Mouse (Mus musculus) heart, embryonic 13.5 days (tissue): ENCODE results near the gene Gm765. TPM values are rescaled to one million over a fixed set of nuclear protein-coding genes. Genes with fewer than 3 reads are reported as not detected.

ENCODE experiments used
- ATAC-seq: fragments of 200-750 bp; cut with Nextera tagmentation; 2 replicates; pipeline ENCODE4 v1.8.0; 2017; ENCODE audit warnings: moderate TSS enrichment; ENCODE audit not compliant: insufficient number of reproducible peaks, low FRiP score, low TSS enrichment; ENCODE audit errors: extremely low read depth
- H3K27ac ChIP-seq: fragments of 300-500 bp; sonication (generic); replicated peaks from 2 replicates; pipeline ENCODE4 v1.5.1; 2015; ENCODE audit warnings: moderate library complexity, mild to moderate bottlenecking, inconsistent platforms
- H3K27me3 ChIP-seq: fragments of 300-500 bp; sonication (generic); replicated peaks from 2 replicates; pipeline ENCODE4 v1.6.1; 2015; ENCODE audit warnings: mild to moderate bottlenecking, inconsistent platforms
- H3K36me3 ChIP-seq: fragments of 300-500 bp; sonication (generic); 2 replicates; pipeline ENCODE4 v1.6.1; 2015; ENCODE audit warnings: mild to moderate bottlenecking, inconsistent platforms
- H3K4me1 ChIP-seq: fragments of 300-500 bp; sonication (generic); 2 replicates; pipeline ENCODE4 v1.6.1; 2015; ENCODE audit warnings: inconsistent platforms
- H3K4me2 ChIP-seq: fragments of 300-500 bp; sonication (generic); 2 replicates; pipeline ENCODE4 v1.6.1; 2015; ENCODE audit warnings: inconsistent platforms, mild to moderate bottlenecking, moderate library complexity
- H3K4me3 ChIP-seq: fragments of 300-500 bp; sonication (generic); 2 replicates; pipeline ENCODE4 v1.5.1; 2015; ENCODE audit warnings: moderate library complexity, mild to moderate bottlenecking, inconsistent platforms
- H3K9ac ChIP-seq: fragments of 300-500 bp; sonication (generic); 2 replicates; pipeline ENCODE4 v1.6.1; 2015; ENCODE audit warnings: inconsistent platforms, mild to moderate bottlenecking, moderate library complexity
- H3K9me3 ChIP-seq: fragments of 300-500 bp; sonication (generic); 2 replicates; pipeline ENCODE4 v1.6.1; 2016; ENCODE audit warnings: inconsistent platforms
- WGBS: fragments of 180-500 bp; shearing (Covaris S2); methylation state at CpG from one replicate; pipeline ENCODE4 v1.1.7; 2015; ENCODE audit warnings: mixed read lengths; 5-methylcytosine and 5-hydroxymethylcytosine counted together
- polyA plus RNA-seq: library from polyadenylated mRNA; unstranded; fragments of >200 nt; fragmentation: Nextera tagmentation; extraction: Ambion mirVana; gene quantifications from 2 replicates; pipeline ENCODE4 v1.2.1, GENCODE M21; 2015

Gene Gm765
- polyA plus RNA-seq, 1 experiment from 2014 or later: not detected

GRCm38 (mm10) chr6:98288316-98288715 lies 54.2 kb downstream of the Gm765 start:
- ATAC-seq: no peak
- Histone ChIP-seq H3K27me3 (no peaks in the 10 kb centered on the region), H3K4me2 (no peak overlapping the region), H3K9ac (no peak overlapping the region), H3K36me3 (no peaks in the 10 kb centered on the region), H3K4me3 (no peak overlapping the region), H3K9me3 (no peaks in the 10 kb centered on the region), H3K4me1 (no peaks in the 10 kb centered on the region), H3K27ac (no peak overlapping the region)
- 43% methylated on average over 3 of the region's 3 CpGs for WGBS

- 72% methylated on average over 6 of the region's 6 CpGs for WGBS
- Histone ChIP-seq H3K4me2 (no peak overlapping the region), H3K36me3 (no peaks in the 10 kb centered on the region), H3K27me3 (no peaks in the 10 kb centered on the region), H3K27ac (no peak overlapping the region), H3K9ac (no peak overlapping the region), H3K9me3 (no peaks in the 10 kb centered on the region), H3K4me3 (no peak overlapping the region), H3K4me1 (no peaks in the 10 kb centered on the region)
- no peak for ATAC-seq
These were observed 55.0 kb downstream of the Gm765 start for GRCm38 (mm10) chr6:98287521-98287920.

- H3K4me2 ChIP-seq: no peak overlapping the region
- WGBS: 59% methylated on average over 2 of the region's 2 CpGs
- H3K9me3 ChIP-seq: no peaks in the 10 kb centered on the region
- H3K4me3 ChIP-seq: no peak overlapping the region
- H3K36me3 ChIP-seq: no peaks in the 10 kb centered on the region
- H3K27me3 ChIP-seq: no peaks in the 10 kb centered on the region
- no peaks in the 10 kb centered on the region for H3K4me1 ChIP-seq
- no peak for ATAC-seq
- no peak overlapping the region for H3K9ac ChIP-seq
- H3K27ac ChIP-seq: no peak overlapping the region
These were observed 57.4 kb downstream of the Gm765 start for GRCm38 (mm10) chr6:98285190-98285589.

DNA sequence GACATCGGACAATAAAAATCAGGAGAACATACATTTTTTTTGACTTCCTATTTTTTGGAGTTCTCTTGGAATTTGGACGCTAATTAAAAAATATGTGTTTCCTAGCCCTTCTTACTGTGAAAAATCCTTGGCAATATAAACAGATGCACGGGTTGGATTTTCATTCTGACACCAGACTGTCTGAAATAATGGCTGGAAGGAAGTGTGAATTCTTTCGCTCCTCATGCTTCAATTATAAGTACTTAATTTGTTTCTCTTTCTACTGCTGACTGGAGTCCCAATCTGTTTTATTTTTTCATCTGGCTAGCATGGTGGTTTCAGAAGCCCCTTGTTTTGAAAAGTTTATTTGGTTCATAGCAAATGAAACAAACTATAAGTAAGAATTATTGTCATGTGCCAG lies 59.8 kb downstream of the Gm765 start:
- Histone ChIP-seq H3K9me3 (no peaks in the 10 kb centered on the region), H3K4me3 (no peak overlapping the region), H3K27me3 (no peaks in the 10 kb centered on the region), H3K4me1 (no peaks in the 10 kb centered on the region), H3K27ac (no peak overlapping the region), H3K9ac (no peak overlapping the region), H3K4me2 (no peak overlapping the region), H3K36me3 (no peaks in the 10 kb centered on the region)
- no peak for ATAC-seq
- WGBS: 77% methylated on average over 4 of the region's 4 CpGs

GRCm38 (mm10) chr6:98271553-98271952 lies 71.0 kb downstream of the Gm765 start:
- H3K4me2 ChIP-seq: no peak overlapping the region
- H3K27me3 ChIP-seq: no peaks in the 10 kb centered on the region
- H3K4me1 ChIP-seq: no peaks in the 10 kb centered on the region
- no peak for ATAC-seq
- H3K36me3 ChIP-seq: no peaks in the 10 kb centered on the region
- no peak overlapping the region for H3K4me3 ChIP-seq
- H3K27ac ChIP-seq: no peak overlapping the region
- H3K9me3 ChIP-seq: no peaks in the 10 kb centered on the region
- H3K9ac ChIP-seq: no peak overlapping the region
- 76% methylated on average over 1 of the region's 1 CpGs for WGBS

GRCm38 (mm10) chr6:98262961-98263360 lies 79.6 kb downstream of the Gm765 start:
- 56% methylated on average over 2 of the region's 2 CpGs for WGBS
- Histone ChIP-seq H3K4me3 (no peak overlapping the region), H3K9me3 (peaks cover 14% of the 10 kb centered on the region), H3K9ac (no peak overlapping the region), H3K36me3 (no peaks in the 10 kb centered on the region), H3K27me3 (no peaks in the 10 kb centered on the region), H3K4me1 (no peaks in the 10 kb centered on the region), H3K4me2 (no peak overlapping the region), H3K27ac (no peak overlapping the region)
- no peak for ATAC-seq

DNA sequence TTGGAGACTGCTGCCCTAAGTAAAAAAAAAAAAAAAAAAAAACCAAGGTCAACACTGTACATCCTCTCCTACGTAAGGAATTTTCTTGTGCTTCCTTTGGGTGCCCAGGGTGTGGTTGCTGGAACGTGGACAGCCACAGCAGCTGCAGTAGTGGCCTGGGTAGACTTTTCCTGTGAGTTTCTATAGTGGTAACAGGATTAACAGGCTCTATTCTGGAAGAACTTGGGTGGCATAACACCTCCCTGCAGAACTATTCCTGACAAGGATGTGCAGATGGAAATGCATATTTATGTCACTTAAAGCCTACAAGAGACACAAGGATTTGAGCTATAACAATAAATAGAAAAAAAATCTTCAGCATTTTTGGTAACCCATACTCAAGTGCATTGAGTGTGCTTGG lies 83.5 kb downstream of the Gm765 start:
- H3K4me3 ChIP-seq: no peak overlapping the region
- no peaks in the 10 kb centered on the region for H3K4me1 ChIP-seq
- peaks cover 14% of the 10 kb centered on the region for H3K9me3 ChIP-seq
- no peak for ATAC-seq
- H3K9ac ChIP-seq: no peak overlapping the region
- H3K36me3 ChIP-seq: no peaks in the 10 kb centered on the region
- no peaks in the 10 kb centered on the region for H3K27me3 ChIP-seq
- 48% methylated on average over 2 of the region's 2 CpGs for WGBS
- no peak overlapping the region for H3K4me2 ChIP-seq
- H3K27ac ChIP-seq: no peak overlapping the region

GRCm38 (mm10) chr6:98246449-98246848 lies 96.1 kb downstream of the Gm765 start:
- H3K27me3 ChIP-seq: no peaks in the 10 kb centered on the region
- whole genome bisulfite sequencing: 72% methylated on average over 2 of the region's 2 CpGs
- H3K4me3 ChIP-seq: no peak overlapping the region
- no peak for ATAC-seq
- H3K9ac ChIP-seq: no peak overlapping the region
- H3K4me1 ChIP-seq: no peaks in the 10 kb centered on the region
- no peak overlapping the region for H3K4me2 ChIP-seq
- H3K27ac ChIP-seq: no peak overlapping the region
- H3K9me3 ChIP-seq: no peaks in the 10 kb centered on the region
- no peaks in the 10 kb centered on the region for H3K36me3 ChIP-seq

DNA sequence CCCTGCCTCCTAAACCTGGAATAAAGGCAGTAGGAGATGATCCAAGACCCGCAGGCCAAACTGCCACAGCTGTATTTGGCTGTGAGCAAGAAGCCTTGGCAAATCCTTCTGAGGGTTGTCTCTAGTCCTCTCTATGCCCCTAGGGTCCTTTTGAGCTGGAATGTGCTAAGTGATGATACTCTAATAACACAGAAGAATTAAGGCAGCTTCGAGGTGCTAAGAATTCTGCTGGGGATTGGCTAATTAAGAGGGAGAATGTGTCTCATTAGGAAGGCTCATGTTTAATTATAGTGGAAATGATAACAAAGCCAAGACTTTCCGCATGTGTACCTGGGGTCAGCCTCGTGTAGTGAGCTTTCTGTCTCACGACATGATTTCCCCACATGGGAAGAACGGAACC lies 99.4 kb downstream of the Gm765 start:
- no peak for ATAC-seq
- H3K9ac ChIP-seq: no peak overlapping the region
- H3K27ac ChIP-seq: no peak overlapping the region
- H3K4me2 ChIP-seq: no peak overlapping the region
- H3K4me1 ChIP-seq: no peaks in the 10 kb centered on the region
- H3K4me3 ChIP-seq: no peak overlapping the region
- WGBS: 56% methylated on average over 6 of the region's 6 CpGs
- no peaks in the 10 kb centered on the region for H3K9me3 ChIP-seq
- no peaks in the 10 kb centered on the region for H3K36me3 ChIP-seq
- no peaks in the 10 kb centered on the region for H3K27me3 ChIP-seq

GRCm38 (mm10) chr6:98240561-98241272 lies 101.8 kb downstream of the Gm765 start:
- no peaks in the 10 kb centered on the region for H3K27me3 ChIP-seq
- H3K4me1 ChIP-seq: no peaks in the 10 kb centered on the region
- WGBS: 84% methylated on average over 8 of the region's 8 CpGs
- ATAC-seq: no peak
- no peak overlapping the region for H3K4me3 ChIP-seq
- H3K9ac ChIP-seq: no peak overlapping the region
- H3K36me3 ChIP-seq: no peaks in the 10 kb centered on the region
- no peak overlapping the region for H3K27ac ChIP-seq
- H3K4me2 ChIP-seq: no peak overlapping the region
- no peaks in the 10 kb centered on the region for H3K9me3 ChIP-seq

- ATAC-seq: no peak
- Histone ChIP-seq H3K9ac (no peak overlapping the region), H3K4me3 (no peak overlapping the region), H3K4me2 (no peak overlapping the region), H3K27ac (no peak overlapping the region), H3K9me3 (no peaks in the 10 kb centered on the region), H3K27me3 (no peaks in the 10 kb centered on the region), H3K4me1 (no peaks in the 10 kb centered on the region), H3K36me3 (no peaks in the 10 kb centered on the region)
- 84% methylated on average over 3 of the region's 3 CpGs for WGBS
These were observed 108.5 kb downstream of the Gm765 start for GRCm38 (mm10) chr6:98234097-98234496.

DNA sequence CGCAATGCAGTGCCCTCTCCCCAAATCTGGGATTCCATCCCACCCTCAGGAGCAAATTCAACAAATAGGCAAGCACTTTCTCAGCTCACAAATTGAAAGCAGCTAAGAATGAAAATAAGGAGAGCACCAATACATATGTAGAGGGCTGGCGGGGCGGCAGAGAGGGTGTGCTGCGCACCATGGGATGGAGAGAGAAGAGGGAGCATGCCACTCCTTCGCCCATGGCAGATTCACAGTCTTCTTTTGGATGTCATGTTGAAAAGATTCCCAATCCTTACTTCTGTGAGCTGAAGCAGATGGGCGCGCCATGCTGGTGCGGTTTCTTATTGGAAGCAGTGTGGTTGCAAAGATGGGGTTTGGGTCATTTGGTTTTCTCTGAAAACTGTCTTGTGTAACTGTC lies 118.6 kb downstream of the Gm765 start:
- ATAC-seq: no peak
- Histone ChIP-seq H3K27ac (no peak overlapping the region), H3K9ac (no peak overlapping the region), H3K4me2 (no peak overlapping the region), H3K9me3 (no peaks in the 10 kb centered on the region), H3K36me3 (no peaks in the 10 kb centered on the region), H3K4me1 (no peaks in the 10 kb centered on the region), H3K4me3 (no peak overlapping the region), H3K27me3 (no peaks in the 10 kb centered on the region)
- WGBS: 89% methylated on average over 8 of the region's 8 CpGs
